Mouse (Mus musculus): ENCODE measurements around the gene Me1. TPM values are rescaled to one million over a fixed set of nuclear protein-coding genes. Genes with fewer than 3 reads are reported as not detected.
"Not testable (repeated sequence)": the region's sequence is repeated elsewhere in the genome, so short reads cannot be mapped to it uniquely, and the experiment has no call there.

The Me1 gene
- polyA plus RNA-seq, 1 experiment from 2014 or later = 34.3 TPM

DNA sequence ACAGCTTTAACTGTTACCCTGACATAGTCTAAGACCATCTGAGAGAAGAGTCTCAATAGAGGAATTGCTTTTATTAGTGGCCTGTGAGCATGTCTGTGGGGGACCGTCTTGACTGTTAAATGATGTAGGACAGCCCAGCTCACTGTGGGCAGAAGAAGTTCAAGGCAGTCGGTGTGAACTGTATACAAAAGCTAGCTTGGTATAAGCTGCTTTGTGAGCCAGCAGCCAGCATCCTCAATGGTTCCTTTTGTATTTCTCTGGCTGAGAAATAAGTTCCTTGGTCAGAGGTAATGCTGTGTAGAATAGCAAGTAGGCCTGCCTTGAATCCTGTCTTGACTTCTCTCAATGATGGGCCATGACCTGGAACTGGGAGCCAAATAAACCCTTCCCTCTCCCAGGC lies 73.7 kb downstream of the Me1 start:
- no peaks in the 10 kb centered on the region for H3K9me3 ChIP-seq (replicated peaks; ENCODE audit: control insufficient read depth, low read length)
- peaks cover 5% of the 10 kb centered on the region; the same call in 1 of the 2 replicates for H3K4me1 ChIP-seq (ENCODE audit: control insufficient read depth, insufficient read depth, low read length)
- H3K36me3 ChIP-seq (ENCODE audit: control insufficient read depth, insufficient read depth, low read length) = no peaks in the 10 kb centered on the region
- no peak overlapping the region for H3K4me2 ChIP-seq
- no peak for ATAC-seq (replicated peaks; ENCODE audit: insufficient number of reproducible peaks, low FRiP score, low TSS enrichment)
- 78% methylated on average over 2 of the region's 2 CpGs for WGBS (ENCODE audit: insufficient replicate concordance)
- no peak overlapping the region for H3K27ac ChIP-seq (ENCODE audit: low read depth, low read length)
- H3K27me3 ChIP-seq (ENCODE audit: control insufficient read depth, insufficient read depth, low read length) = no peaks in the 10 kb centered on the region
- H3K4me3 ChIP-seq (ENCODE audit: low read depth, low read length) = no peak overlapping the region
- H3K9ac ChIP-seq (ENCODE audit: low read depth, low read length) = no peak overlapping the region

DNA sequence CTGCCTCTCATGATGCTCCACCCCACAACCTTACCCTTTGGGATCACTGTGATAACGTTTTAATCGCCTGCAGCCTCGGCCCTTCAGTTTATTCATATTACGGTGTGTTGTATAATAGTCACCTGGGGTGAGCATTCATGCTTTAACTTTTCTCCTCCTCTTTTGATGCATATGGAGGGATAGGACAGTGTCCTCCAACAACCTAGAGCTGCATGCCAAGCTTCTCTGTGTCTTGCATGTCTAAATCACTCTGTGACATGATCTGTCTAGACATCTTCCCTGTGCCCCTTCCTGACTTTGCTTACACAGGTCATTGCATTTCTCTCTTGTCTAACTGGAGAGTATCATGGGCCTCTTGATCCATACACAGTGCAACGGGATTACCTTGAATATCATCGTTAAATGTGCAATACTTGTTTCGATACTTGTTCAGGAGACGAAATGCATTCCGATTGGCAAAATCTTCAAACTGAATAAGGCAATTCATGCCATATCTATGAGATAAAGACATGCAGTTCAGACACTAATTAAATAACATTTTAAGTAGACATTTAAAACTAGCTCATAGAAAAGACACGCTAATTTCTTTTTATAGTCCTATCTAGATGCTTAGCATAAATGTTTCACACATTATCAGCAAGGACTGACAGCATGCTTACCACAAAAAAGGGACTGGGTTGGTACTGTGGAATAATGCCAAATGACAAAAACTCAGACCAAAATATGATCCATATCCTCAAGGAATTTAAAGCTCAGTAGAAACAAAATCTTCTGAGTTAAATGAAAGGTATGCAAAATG lies 76.2 kb downstream of the Me1 start:
- Histone ChIP-seq H3K27ac (ENCODE audit: low read depth, low read length) (no peak overlapping the region), H3K9me3 (replicated peaks; ENCODE audit: control insufficient read depth, low read length) (no peaks in the 10 kb centered on the region), H3K4me3 (ENCODE audit: low read depth, low read length) (no peak overlapping the region), H3K4me1 (ENCODE audit: control insufficient read depth, insufficient read depth, low read length) (peaks cover 5% of the 10 kb centered on the region; the same call in 1 of the 2 replicates), H3K4me2 (no peak overlapping the region), H3K36me3 (ENCODE audit: control insufficient read depth, insufficient read depth, low read length) (no peaks in the 10 kb centered on the region), H3K9ac (ENCODE audit: low read depth, low read length) (no peak overlapping the region), H3K27me3 (ENCODE audit: control insufficient read depth, insufficient read depth, low read length) (no peaks in the 10 kb centered on the region)
- 74% methylated on average over 10 of the region's 10 CpGs for WGBS (ENCODE audit: insufficient replicate concordance)
- no peak for ATAC-seq (replicated peaks; ENCODE audit: insufficient number of reproducible peaks, low FRiP score, low TSS enrichment)

DNA sequence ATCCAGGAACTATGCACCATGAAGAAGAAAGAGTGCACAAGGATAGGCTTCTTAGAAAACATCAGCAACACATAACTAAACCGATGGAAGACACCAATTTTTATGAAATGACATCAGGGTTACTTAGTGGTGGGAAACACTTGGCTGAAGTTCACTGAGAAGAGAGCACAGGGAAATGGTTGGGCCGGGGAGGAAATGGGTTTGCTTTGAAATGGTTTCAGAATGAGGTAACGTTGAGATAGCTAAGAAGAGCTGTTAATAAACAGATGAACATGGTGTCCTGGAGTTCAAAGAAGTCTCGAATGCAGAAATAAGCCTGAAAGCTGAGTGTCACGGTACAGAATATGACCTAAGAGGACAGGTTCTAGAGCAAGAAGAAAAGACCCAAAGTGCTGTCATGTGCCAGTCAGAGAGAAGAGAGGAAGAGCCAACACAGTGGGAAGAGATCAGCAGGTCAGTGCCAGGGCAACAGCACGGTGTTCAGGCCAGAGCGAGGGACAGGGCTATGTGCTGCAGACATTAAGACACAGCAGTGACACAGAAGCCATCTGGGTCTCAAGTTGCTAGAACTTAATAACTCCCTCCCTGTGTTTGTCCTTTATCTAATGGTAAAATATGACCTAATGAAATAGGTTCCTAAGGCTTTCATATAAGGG lies 77.8 kb downstream of the Me1 start:
- no peak overlapping the region for H3K4me2 ChIP-seq
- no peaks in the 10 kb centered on the region for H3K27me3 ChIP-seq (ENCODE audit: control insufficient read depth, insufficient read depth, low read length)
- H3K4me1 ChIP-seq (ENCODE audit: control insufficient read depth, insufficient read depth, low read length) = peaks cover 5% of the 10 kb centered on the region; the same call in 1 of the 2 replicates
- H3K27ac ChIP-seq (ENCODE audit: low read depth, low read length) = no peak overlapping the region
- H3K36me3 ChIP-seq (ENCODE audit: control insufficient read depth, insufficient read depth, low read length) = no peaks in the 10 kb centered on the region
- no peak overlapping the region for H3K4me3 ChIP-seq (ENCODE audit: low read depth, low read length)
- no peak for ATAC-seq (replicated peaks; ENCODE audit: insufficient number of reproducible peaks, low FRiP score, low TSS enrichment)
- H3K9me3 ChIP-seq (replicated peaks; ENCODE audit: control insufficient read depth, low read length) = no peaks in the 10 kb centered on the region
- no peak overlapping the region for H3K9ac ChIP-seq (ENCODE audit: low read depth, low read length)
- 56% methylated on average over 7 of the region's 7 CpGs for WGBS (ENCODE audit: insufficient replicate concordance)

DNA sequence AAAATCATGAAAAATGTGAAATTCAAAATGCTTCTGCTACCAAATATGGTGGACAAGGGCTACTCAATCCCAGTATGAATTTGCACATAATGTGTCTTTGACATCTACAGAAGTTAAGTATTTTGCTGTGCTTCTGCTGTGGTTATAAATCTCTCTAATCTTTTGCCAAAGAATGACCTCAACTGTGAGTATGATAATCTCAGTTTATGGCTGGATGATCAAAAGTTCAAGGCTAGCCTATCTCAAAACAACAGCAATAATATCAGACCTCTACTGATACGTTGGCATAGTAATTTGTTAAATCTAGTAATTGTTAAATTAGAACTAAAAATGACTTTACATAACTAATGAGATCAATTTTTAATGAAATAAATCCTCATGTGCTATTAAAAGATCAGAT lies 80.0 kb downstream of the Me1 start:
- peaks cover 5% of the 10 kb centered on the region; the same call in 1 of the 2 replicates for H3K4me1 ChIP-seq (ENCODE audit: control insufficient read depth, insufficient read depth, low read length)
- no peak overlapping the region for H3K27ac ChIP-seq (ENCODE audit: low read depth, low read length)
- no peak overlapping the region for H3K9ac ChIP-seq (ENCODE audit: low read depth, low read length)
- no peak for ATAC-seq (replicated peaks; ENCODE audit: insufficient number of reproducible peaks, low FRiP score, low TSS enrichment)
- no peaks in the 10 kb centered on the region for H3K9me3 ChIP-seq (replicated peaks; ENCODE audit: control insufficient read depth, low read length)
- H3K4me3 ChIP-seq (ENCODE audit: low read depth, low read length) = no peak overlapping the region
- H3K36me3 ChIP-seq (ENCODE audit: control insufficient read depth, insufficient read depth, low read length) = no peaks in the 10 kb centered on the region
- H3K27me3 ChIP-seq (ENCODE audit: control insufficient read depth, insufficient read depth, low read length) = no peaks in the 10 kb centered on the region
- H3K4me2 ChIP-seq = no peak overlapping the region
- WGBS (ENCODE audit: insufficient replicate concordance) = 83% methylated on average over 1 of the region's 1 CpGs

DNA sequence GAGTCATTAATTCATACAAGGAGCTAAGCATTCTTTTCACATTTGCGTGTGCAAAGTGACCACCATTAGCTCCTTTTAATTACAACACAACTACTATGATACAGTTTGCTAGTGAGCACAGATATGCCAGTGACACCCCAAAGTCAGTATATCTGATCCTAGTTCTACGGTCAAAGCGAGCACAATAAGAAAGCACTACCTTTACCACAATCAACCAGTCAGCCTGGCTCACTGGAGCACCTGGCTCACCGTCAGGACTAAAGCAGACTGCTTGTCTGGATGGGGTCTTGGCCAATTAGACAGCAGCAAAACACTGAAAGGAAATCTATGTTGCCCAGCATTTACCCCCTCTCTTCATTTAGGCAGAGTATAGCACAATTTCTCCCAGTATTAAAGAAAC lies 83.7 kb downstream of the Me1 start:
- H3K4me2 ChIP-seq = no peak overlapping the region
- H3K9me3 ChIP-seq (replicated peaks; ENCODE audit: control insufficient read depth, low read length) = no peaks in the 10 kb centered on the region
- no peak overlapping the region for H3K9ac ChIP-seq (ENCODE audit: low read depth, low read length)
- H3K27ac ChIP-seq (ENCODE audit: low read depth, low read length) = no peak overlapping the region
- ATAC-seq (replicated peaks; ENCODE audit: insufficient number of reproducible peaks, low FRiP score, low TSS enrichment) = no peak
- no peaks in the 10 kb centered on the region for H3K4me1 ChIP-seq (ENCODE audit: control insufficient read depth, insufficient read depth, low read length)
- H3K4me3 ChIP-seq (ENCODE audit: low read depth, low read length) = no peak overlapping the region
- H3K27me3 ChIP-seq (ENCODE audit: control insufficient read depth, insufficient read depth, low read length) = no peaks in the 10 kb centered on the region
- H3K36me3 ChIP-seq (ENCODE audit: control insufficient read depth, insufficient read depth, low read length) = no peaks in the 10 kb centered on the region
- 88% methylated on average over 4 of the region's 4 CpGs for WGBS (ENCODE audit: insufficient replicate concordance)

DNA sequence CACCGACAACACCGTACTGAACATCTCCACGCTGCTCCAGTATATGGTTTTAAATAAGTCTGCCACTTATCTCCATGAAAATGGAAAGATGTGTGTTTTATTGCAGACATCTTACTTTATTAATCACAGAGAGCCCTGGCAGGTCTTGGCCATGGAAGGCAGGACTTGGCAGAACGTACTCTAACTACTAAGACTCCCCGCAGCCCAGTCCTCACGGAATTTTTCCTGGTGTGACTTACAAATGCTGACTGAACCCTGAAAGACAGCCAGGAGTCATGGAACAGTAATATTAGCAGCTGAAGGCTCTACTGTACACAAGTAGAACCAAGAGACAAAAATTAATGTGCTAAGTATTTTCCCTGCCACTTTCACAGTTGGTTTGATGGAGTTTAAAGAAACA lies 90.0 kb downstream of the Me1 start:
- no peak overlapping the region for H3K9ac ChIP-seq (ENCODE audit: low read depth, low read length)
- H3K27ac ChIP-seq (ENCODE audit: low read depth, low read length) = no peak overlapping the region
- no peak overlapping the region for H3K4me3 ChIP-seq (ENCODE audit: low read depth, low read length)
- no peaks in the 10 kb centered on the region for H3K36me3 ChIP-seq (ENCODE audit: control insufficient read depth, insufficient read depth, low read length)
- H3K4me2 ChIP-seq = no peak overlapping the region
- no peak for ATAC-seq (replicated peaks; ENCODE audit: insufficient number of reproducible peaks, low FRiP score, low TSS enrichment)
- peaks cover under 1% of the 10 kb centered on the region; the same call in 1 of the 2 replicates for H3K4me1 ChIP-seq (ENCODE audit: control insufficient read depth, insufficient read depth, low read length)
- no peaks in the 10 kb centered on the region for H3K27me3 ChIP-seq (ENCODE audit: control insufficient read depth, insufficient read depth, low read length)
- WGBS (ENCODE audit: insufficient replicate concordance) = 86% methylated on average over 6 of the region's 6 CpGs
- H3K9me3 ChIP-seq (replicated peaks; ENCODE audit: control insufficient read depth, low read length) = no peaks in the 10 kb centered on the region

DNA sequence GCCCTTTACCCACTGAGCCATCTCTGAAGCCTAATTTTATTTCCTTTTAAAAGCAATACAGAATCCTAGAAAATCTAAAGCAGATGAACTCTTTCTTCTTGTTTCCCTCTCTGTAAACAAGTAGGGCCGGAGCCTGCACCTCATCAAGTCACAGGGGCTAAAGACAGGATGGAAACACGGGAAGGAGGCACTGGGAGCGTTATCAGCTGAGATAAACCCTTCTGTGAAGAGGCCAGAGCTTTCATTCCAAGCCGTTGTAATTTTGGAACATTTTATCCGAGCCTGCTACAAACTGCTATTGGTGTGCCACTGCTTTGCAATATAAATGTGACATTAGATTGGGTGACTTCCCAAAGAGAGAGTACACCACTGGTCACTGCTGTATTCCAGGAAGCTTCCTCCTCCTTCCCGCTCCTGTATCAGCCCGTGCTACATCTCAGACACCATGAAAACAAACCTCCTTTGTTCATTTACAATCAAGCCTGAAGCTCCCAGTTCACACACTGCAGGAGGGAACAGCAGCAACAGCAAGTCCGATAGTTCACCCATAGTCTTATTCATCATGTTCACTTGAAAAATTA lies 95.9 kb downstream of the Me1 start:
- H3K27ac ChIP-seq (ENCODE audit: low read depth, low read length) = peak overlapping the region; percentile 71
- H3K36me3 ChIP-seq (ENCODE audit: control insufficient read depth, insufficient read depth, low read length) = no peaks in the 10 kb centered on the region
- H3K4me1 ChIP-seq (ENCODE audit: control insufficient read depth, insufficient read depth, low read length) = peaks cover 21% of the 10 kb centered on the region
- H3K27me3 ChIP-seq (ENCODE audit: control insufficient read depth, insufficient read depth, low read length) = no peaks in the 10 kb centered on the region
- H3K9me3 ChIP-seq (replicated peaks; ENCODE audit: control insufficient read depth, low read length) = no peaks in the 10 kb centered on the region
- 8% methylated on average over 8 of the region's 8 CpGs for WGBS (ENCODE audit: insufficient replicate concordance)
- H3K4me2 ChIP-seq = peak overlapping the region; percentile 29
- ATAC-seq (replicated peaks; ENCODE audit: insufficient number of reproducible peaks, low FRiP score, low TSS enrichment) = peak; percentile 59
- H3K4me3 ChIP-seq (ENCODE audit: low read depth, low read length) = no peak overlapping the region
- 0 out of 2 replicates have a peak overlapping the region, but pooled peaks have one; percentile 16 for H3K9ac ChIP-seq (ENCODE audit: low read depth, low read length)

DNA sequence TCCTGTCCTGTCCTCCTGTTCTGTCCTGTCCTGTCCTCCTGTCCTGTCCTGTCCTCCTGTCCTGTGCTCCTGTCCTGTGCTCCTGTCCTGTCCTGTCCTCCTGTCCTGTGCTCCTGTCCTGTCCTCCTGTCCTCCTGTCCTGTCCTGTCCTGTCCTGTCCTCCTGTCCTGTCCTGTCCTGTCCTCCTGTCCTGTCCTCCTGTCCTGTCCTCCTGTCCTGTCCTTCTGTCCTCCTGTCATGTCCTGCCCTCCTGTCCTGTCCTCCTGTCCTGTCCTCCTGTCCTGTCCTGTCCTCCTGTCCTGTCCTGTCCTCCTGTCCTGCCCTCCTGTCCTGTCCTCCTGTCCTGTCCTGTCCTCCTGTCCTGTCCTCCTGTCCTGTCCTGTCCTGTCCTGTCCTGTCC lies 98.8 kb downstream of the Me1 start:
- H3K4me3 ChIP-seq (ENCODE audit: low read depth, low read length); H3K36me3 ChIP-seq (ENCODE audit: control insufficient read depth, insufficient read depth, low read length); H3K9ac ChIP-seq (ENCODE audit: low read depth, low read length); ATAC-seq (replicated peaks; ENCODE audit: insufficient number of reproducible peaks, low FRiP score, low TSS enrichment); H3K27ac ChIP-seq (ENCODE audit: low read depth, low read length); H3K9me3 ChIP-seq (replicated peaks; ENCODE audit: control insufficient read depth, low read length); H3K27me3 ChIP-seq (ENCODE audit: control insufficient read depth, insufficient read depth, low read length); H3K4me2 ChIP-seq: not testable (repeated sequence)
- H3K4me1 ChIP-seq (ENCODE audit: control insufficient read depth, insufficient read depth, low read length) = peaks cover 32% of the 10 kb centered on the region
